Mouse (Mus musculus) layer of hippocampus, adult 18-20 months (tissue): ENCODE data around the gene Ezh2. TPM values are rescaled to one million over a fixed set of nuclear protein-coding genes. Genes with fewer than 3 reads are reported as not detected.

ENCODE experiments used
- DNase-seq, 2 experiments: peaks; one replicate each; pipeline ENCODE4 v3.0.0; 2022; ENCODE audit warnings: low spot score in 2 of 2
- total RNA-seq, 2 experiments: library from RNA; stranded (reverse); gene quantifications; 2 replicates each; pipeline ENCODE4 v1.2.3; 2021

Ezh2 gene
- total RNA-seq, 2 experiments from 2014 or later = 9.8 to 13.7 TPM

GRCm38 (mm10) chr6:47559287-47559686, 35.9 kb downstream of the Ezh2 start:
- no peak for DNase-seq

- no peak for DNase-seq
These were observed 42.9 kb downstream of the Ezh2 start for GRCm38 (mm10) chr6:47552280-47552679.

GRCm38 (mm10) chr6:47535333-47535732, 59.8 kb downstream of the Ezh2 start:
- no peak for DNase-seq

GRCm38 (mm10) chr6:47532547-47532946, 62.6 kb downstream of the Ezh2 start:
- no peak for DNase-seq

- DNase-seq = no peak
These were observed 67.5 kb downstream of the Ezh2 start for GRCm38 (mm10) chr6:47527655-47528054.

- no peak for DNase-seq
These were observed 68.0 kb downstream of the Ezh2 start for GRCm38 (mm10) chr6:47527129-47527528.

- DNase-seq = no peak
These were observed 68.7 kb downstream of the Ezh2 start for GRCm38 (mm10) chr6:47526446-47526845.

GRCm38 (mm10) chr6:47525041-47525440, 70.1 kb downstream of the Ezh2 start:
- no peak for DNase-seq

GRCm38 (mm10) chr6:47522431-47522830, 72.7 kb downstream of the Ezh2 start:
- DNase-seq = no peak

- DNase-seq = no peak
These were observed 75.1 kb downstream of the Ezh2 start for GRCm38 (mm10) chr6:47520030-47520429.

GRCm38 (mm10) chr6:47494562-47494961, 100.6 kb downstream of the Ezh2 start:
- DNase-seq = no peak

GRCm38 (mm10) chr6:47482027-47482426, 113.1 kb downstream of the Ezh2 start:
- no peak for DNase-seq

Other genes starting within 250 kb of the Ezh2 start
- 10 to 100 TPM; 98.0 to 99.4 TPM for gene Cul1, start 141.9 kb downstream of the Ezh2 start, total RNA-seq
- gene Pdia4, start 218.1 kb upstream of the Ezh2 start, total RNA-seq = 10 to 100 TPM; 73.1 to 74.2 TPM
- 1 to 10 TPM; 4.9 to 5.0 TPM for gene Zfp786, start 235.5 kb upstream of the Ezh2 start, total RNA-seq
- 10 to 100 TPM; 20.1 to 23.8 TPM for gene Zfp398, start 240.3 kb upstream of the Ezh2 start, total RNA-seq